Mouse (Mus musculus): ENCODE results near the gene Dpep1.
"Not testable (repeated sequence)": the region's sequence is repeated elsewhere in the genome, so short reads cannot be mapped to it uniquely, and the experiment has no call there.

The Dpep1 gene

GRCm38 (mm10) chr8:123212321-123213117, 26.5 kb downstream of the Dpep1 start, which contains the start of the genes Chmp1a and Spata33:
Chmp1a (minus strand) TSS chr8:123212763.
Spata33 (plus strand) TSS chr8:123212832.
- DNase-seq: peak; percentile 85

- no peak for DNase-seq
These were observed 27.2 kb downstream of the Dpep1 start for GRCm38 (mm10) chr8:123213118-123213772.

GRCm38 (mm10) chr8:123215430-123215829, 29.4 kb downstream of the Dpep1 start:
- DNase-seq: no peak

- DNase-seq: no peak
These were observed 34.9 kb downstream of the Dpep1 start for GRCm38 (mm10) chr8:123220917-123221316.

DNA sequence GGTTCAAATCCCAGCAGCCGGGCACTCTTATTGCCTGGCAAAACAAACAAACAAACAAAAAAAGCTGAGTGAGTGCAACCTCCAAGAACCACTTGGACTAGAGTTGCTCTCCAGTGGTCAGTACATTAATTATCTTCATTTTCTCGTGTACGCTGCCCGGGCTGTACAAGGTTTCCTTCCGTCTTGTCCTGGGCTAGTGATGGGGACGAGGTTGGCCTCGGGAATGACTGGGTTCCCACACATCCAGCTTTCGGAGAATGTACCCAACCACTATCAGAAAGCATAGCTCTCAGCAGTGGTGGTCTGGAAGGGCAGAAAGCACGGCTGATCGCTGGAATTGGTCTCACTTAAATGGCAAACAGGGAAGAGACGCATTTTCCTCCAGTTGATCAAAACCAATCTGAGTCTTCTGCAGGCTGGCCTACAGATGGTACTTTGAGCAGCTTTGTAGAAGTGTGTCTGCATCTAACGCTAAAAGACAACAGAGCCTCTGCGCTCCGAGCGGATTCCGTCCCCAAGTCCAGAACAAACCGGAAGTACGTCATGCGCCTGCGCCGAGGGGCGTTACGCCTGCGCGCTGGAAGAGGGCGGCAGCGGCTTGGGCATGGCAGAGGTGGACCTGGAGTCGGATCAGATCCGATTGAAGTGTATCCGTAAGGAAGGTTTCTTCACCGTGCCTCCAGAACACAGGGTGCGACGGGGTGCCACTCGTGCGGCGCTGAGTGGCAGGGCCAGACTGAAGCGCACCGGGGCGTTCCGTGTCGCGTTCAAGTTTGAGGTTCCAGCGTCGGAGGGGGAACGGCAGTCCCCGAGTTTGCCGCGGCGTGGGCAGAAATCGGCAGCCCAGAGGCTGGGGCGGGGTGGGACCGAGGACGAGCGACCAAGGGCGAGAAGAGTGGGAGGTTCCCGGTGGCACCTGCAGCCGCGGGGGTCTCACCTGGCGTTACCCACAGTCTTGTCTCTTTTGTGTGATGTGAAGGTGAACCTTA, 38.5 kb downstream of the Dpep1 start, which contains the start of gene Cdk10:
Cdk10 (plus strand) TSS at position 565 of the 989 bp plus-strand sequence.
- DNase-seq: peak; percentile 89

DNA sequence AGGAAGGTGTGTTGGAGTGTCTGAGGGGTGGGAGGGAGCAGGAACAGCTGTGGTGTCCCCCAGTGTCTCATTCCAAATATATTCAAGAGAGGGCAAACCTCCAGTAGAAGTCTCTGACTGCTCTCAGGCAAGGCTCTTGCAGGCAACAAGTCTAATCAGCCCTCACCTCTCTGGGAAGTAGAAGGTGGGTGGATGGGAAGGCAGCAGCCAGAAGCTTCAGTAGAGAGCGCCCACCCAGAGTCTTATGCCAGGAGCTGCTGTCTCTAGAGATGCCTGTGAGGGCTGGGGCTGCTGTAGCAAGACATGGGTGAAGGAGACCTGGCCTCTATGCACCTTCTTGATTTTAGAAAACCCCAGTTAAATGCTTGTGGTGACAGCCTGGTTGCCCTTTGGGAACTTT, 42.4 kb downstream of the Dpep1 start:
- no peak for DNase-seq

DNA sequence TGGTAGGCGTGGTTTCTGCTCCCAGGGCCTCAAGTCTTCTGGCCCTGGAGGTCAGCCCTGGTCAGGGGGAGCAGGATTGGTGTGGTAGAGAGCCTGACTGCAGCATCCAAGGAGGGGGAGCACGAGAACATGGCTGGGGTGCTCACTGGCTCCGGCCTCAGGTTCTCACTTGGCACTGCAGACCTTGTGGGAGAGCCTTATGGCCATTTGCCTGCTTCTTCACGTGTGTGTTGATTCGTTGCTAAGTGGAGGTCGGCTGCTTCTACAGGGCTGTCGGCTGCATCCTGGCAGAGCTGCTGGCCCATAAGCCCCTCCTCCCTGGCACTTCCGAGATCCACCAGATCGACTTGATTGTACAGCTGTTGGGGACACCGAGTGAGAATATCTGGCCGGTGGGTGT, 44.3 kb downstream of the Dpep1 start:
- DNase-seq: not testable (repeated sequence)

- no peak for DNase-seq
These were observed 45.7 kb downstream of the Dpep1 start for GRCm38 (mm10) chr8:123231742-123232141.

- no peak for DNase-seq
These were observed 46.5 kb downstream of the Dpep1 start for GRCm38 (mm10) chr8:123232553-123232952.

- no peak for DNase-seq
These were observed 47.3 kb downstream of the Dpep1 start for GRCm38 (mm10) chr8:123233300-123233699.

DNA sequence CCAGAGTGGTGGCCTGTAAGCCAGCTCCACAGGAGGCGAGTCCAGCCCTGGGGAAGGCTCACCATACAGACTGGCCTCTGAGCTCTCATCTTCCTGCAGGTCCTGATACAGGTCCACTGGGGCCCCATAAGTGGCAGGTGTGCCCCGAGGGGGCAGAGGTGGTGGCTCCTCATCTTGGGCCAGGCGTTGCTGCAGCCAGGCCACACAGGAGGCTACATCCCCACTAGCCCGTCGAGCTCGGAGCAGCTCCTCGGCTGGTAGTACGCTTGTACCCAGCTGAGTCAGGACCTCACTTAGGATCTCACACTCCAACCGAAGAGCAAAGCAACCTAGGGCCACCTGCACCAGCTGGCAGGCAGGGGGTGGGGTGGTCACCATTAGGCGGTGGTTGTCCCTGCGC, 47.7 kb downstream of the Dpep1 start:
- no peak for DNase-seq

- DNase-seq: peak; percentile 48
These were observed 49.0 kb downstream of the Dpep1 start for GRCm38 (mm10) chr8:123234918-123235519.

DNA sequence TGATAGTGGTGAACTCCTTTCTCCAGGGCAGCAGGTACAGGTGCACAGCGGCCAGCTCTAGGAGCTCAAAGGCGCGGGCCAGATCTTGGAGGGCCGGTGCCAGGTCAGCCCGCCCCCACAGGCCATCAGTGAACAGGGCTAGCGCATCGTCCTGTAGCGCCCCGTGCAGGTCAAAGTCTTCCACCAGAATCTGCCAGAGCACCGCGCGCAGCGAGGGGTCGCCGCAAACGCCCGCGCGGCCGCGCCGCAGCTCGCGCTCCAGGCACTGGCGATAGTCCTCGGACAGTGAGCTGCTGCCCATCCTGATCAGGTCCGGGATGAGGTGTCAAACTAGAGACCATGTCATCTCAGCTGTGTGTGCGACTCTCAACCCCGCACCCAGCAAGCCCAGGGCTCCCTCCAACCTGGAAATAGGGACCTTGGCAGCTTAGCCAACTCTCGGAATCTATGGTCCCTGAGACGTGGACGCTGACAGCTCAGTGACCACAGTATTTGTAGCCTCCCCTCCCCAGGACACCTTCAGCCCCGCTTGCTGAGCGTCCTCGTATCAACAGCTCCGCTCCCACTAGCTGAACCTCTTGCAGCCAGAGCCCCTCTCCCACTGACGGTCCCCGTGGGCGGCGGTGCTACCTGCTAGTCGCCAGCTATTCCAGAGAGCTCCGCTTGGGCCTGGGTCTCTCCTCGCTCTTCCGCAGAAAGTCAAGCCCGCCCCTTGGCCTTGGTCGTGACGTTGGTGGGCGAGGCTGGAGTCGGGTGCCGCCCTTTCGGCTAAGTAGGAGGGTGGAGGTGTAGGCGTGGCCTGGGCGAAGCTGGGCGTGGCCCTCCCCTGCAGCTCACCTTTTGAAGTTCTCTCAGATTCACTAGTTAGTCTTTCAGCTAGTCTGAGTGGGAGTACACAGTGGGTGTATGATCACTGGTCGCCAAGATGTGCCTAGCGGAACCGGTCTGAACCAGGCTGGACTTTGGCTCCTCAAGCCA, 49.8 kb downstream of the Dpep1 start, which contains the start of gene Spata2l:
Spata2l (minus strand) TSS at position 714 of the 978 bp plus-strand sequence.
- peak; percentile 80 for DNase-seq

- DNase-seq: no peak
These were observed 53.4 kb downstream of the Dpep1 start for GRCm38 (mm10) chr8:123239398-123239797.

GRCm38 (mm10) chr8:123242107-123242923, 56.3 kb downstream of the Dpep1 start:
- DNase-seq: no peak

DNA sequence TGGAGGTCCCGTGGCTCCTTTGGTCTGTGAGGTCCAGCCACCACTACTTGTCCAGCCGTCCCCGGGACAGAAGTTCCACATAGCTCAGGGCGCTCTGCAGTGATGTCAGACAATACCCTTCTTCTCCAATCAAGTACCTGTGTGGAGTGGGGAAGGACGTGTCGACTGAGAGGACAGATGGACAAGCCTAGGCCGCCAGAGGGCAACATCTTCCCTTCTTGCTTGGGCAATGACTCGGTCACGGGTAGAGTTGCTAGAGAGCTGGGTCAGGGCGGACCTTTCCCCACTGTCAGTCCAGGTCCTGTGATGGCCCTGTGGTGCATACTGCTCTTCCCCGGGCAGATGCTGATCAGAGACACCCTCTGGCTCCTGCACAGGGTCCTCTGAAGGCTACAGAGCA, 57.0 kb downstream of the Dpep1 start:
- no peak for DNase-seq

GRCm38 (mm10) chr8:123244382-123244781, 58.3 kb downstream of the Dpep1 start:
- DNase-seq: no peak

- no peak for DNase-seq
These were observed 59.5 kb downstream of the Dpep1 start for GRCm38 (mm10) chr8:123245543-123245942.

DNA sequence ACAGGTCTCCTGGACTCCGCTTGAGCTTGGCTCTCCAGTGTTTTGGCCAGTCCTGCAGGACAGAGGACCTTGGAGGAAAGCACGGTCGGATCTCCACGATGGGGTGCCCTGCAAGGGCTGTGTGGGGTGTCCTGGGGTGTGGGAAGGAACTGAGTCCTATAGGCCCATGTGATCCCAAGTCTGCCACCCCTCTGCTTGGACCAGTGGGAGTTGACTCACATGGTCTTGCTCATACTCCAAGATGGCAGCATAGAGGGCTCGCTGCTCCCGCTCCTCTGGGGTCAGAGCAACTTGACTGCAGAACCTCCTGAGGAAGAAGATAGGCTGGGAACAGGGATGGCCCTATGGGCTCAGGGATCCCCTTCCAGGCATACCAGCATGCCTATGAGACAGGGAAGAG, 61.7 kb downstream of the Dpep1 start:
- DNase-seq: no peak

GRCm38 (mm10) chr8:123248596-123248995, 62.6 kb downstream of the Dpep1 start:
- DNase-seq: no peak

Data from cerebellum, adult 11 months (tissue).